Mouse (Mus musculus): ENCODE data around the gene Rtraf. TPM values are rescaled to one million over a fixed set of nuclear protein-coding genes. Genes with fewer than 3 reads are reported as not detected.

The Rtraf gene
- polyA plus RNA-seq, 1 experiment from 2014 or later, result 145 TPM

DNA sequence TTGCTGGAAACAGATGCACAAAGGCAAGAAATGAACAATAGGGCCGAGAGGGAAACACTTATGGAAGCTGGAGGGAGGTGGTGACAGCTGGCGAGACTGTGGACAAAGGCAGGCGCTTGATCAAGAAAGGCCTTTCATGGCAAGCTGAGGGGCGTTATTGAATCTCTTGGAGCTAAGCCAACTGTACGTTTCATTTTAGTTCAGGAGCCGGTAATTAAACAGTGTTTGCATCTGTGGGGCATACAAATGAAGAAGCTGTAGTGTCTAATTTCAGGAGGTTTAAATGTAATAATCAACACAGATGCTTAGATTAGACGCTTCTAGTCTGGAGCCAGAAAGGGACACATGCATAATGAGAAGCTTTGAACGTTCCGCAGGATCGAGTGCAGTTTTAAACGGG, 1.9 kb upstream of the Rtraf start:
- peaks cover 30% of the 10 kb centered on the region for H3K4me1 ChIP-seq (replicated peaks)
- H3K4me2 ChIP-seq, result peak overlapping the region; percentile 30
- peak overlapping the region; percentile 19; the same call in 1 of the 2 replicates for H3K9ac ChIP-seq
- 14% methylated on average over 11 of the region's 11 CpGs for WGBS
- no peaks in the 10 kb centered on the region for H3K27me3 ChIP-seq
- no peak overlapping the region for H3K4me3 ChIP-seq
- peaks cover 10% of the 10 kb centered on the region for H3K36me3 ChIP-seq
- peak overlapping the region; percentile 72 for H3K27ac ChIP-seq (replicated peaks)
- no peaks in the 10 kb centered on the region for H3K9me3 ChIP-seq
- ATAC-seq (ENCODE audit: low FRiP score, low read depth), result no peak

DNA sequence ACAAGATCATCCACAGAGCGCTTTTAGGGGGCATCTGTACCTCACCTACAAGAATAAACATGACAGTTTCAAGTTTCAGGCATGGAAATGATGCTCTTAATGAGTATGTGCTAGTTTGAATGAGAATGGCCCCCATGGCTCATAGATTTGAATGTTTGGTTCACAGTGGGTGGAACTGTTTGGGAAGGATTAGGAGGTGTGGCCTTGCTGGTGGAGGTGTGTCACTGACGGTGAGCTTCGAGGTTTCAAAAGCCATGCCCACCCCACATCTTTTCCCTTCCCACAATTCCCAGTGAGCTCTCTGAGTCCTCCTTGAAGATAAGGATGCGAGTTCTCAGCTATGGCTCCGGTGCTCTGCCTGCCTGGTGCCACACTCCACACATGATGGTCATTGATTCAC, 1.9 kb downstream of the Rtraf start:
- Histone ChIP-seq H3K9ac (no peak overlapping the region), H3K4me1 (replicated peaks) (peaks cover 33% of the 10 kb centered on the region)
- 98% methylated on average over 5 of the region's 5 CpGs for WGBS

GRCm38 (mm10) chr14:19817949-19818348, 5.7 kb downstream of the Rtraf start:
- no peak for ATAC-seq (ENCODE audit: low FRiP score, low read depth)
- Histone ChIP-seq H3K9me3 (no peaks in the 10 kb centered on the region), H3K27me3 (no peaks in the 10 kb centered on the region), H3K4me3 (no peak overlapping the region), H3K4me1 (replicated peaks) (peaks cover 9% of the 10 kb centered on the region), H3K27ac (replicated peaks) (no peak overlapping the region), H3K9ac (no peak overlapping the region), H3K36me3 (peaks cover 49% of the 10 kb centered on the region), H3K4me2 (no peak overlapping the region)
- WGBS, result 9% methylated on average over 1 of the region's 1 CpGs

More for the DNA sequence above, 1.9 kb downstream of the Rtraf start:
- Histone ChIP-seq H3K4me2 (no peak overlapping the region), H3K27ac (replicated peaks) (no peak overlapping the region), H3K36me3 (peaks cover 16% of the 10 kb centered on the region), H3K27me3 (no peaks in the 10 kb centered on the region), H3K9me3 (no peaks in the 10 kb centered on the region), H3K4me3 (no peak overlapping the region)
- no peak for ATAC-seq (ENCODE audit: low FRiP score, low read depth)

GRCm38 (mm10) chr14:19813061-19813460, 10.6 kb downstream of the Rtraf start:
- Histone ChIP-seq H3K9ac (no peak overlapping the region), H3K4me2 (no peak overlapping the region), H3K36me3 (peaks cover 52% of the 10 kb centered on the region), H3K4me3 (no peak overlapping the region), H3K27me3 (no peaks in the 10 kb centered on the region), H3K27ac (replicated peaks) (no peak overlapping the region), H3K9me3 (no peaks in the 10 kb centered on the region), H3K4me1 (replicated peaks) (no peaks in the 10 kb centered on the region)
- 93% methylated on average over 2 of the region's 2 CpGs for WGBS
- no peak for ATAC-seq (ENCODE audit: low FRiP score, low read depth)

DNA sequence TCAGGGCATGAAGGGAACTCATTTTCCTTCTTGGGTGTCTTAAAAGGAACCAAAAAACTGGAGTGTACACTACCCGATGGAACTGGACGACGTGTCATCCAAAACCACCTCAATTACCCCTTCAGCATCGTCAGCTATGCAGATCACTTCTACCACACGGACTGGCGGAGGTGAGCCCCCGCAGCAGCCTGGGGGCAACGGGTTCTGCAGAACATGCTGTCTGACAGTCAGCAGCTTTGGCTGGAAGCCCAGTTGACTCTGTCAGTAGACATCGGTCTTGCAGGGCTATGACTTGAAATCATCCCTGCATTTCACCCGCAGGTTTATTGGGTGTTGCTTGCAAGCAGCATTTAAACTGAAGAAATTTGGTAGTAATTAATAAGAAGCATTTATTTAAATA, 13.7 kb downstream of the Rtraf start:
- peak; percentile 51; the same call in 1 of the 2 replicates for ATAC-seq (ENCODE audit: low FRiP score, low read depth)
- Histone ChIP-seq H3K9me3 (no peaks in the 10 kb centered on the region), H3K4me2 (no peak overlapping the region), H3K27me3 (no peaks in the 10 kb centered on the region), H3K4me1 (replicated peaks) (no peaks in the 10 kb centered on the region), H3K9ac (no peak overlapping the region), H3K4me3 (no peak overlapping the region), H3K36me3 (peaks cover 32% of the 10 kb centered on the region), H3K27ac (replicated peaks) (no peak overlapping the region)
- 64% methylated on average over 10 of the region's 10 CpGs for WGBS

DNA sequence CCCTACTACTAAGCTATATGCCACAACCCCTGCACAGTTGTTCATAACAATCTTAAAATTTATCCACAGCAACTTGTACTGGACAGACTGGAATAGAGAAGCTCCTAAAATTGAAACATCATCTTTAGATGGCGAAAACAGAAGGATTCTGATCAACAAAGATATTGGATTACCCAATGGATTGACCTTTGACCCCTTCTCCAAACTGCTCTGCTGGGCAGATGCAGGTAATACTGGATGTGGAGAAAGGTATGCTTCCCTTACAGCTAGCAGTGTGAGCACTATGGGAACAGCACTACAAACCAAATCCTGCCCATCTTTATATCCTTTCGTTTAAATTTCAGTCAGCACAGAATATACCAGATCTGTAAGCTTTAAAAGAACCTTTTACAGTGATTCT, 15.8 kb downstream of the Rtraf start:
- Histone ChIP-seq H3K9me3 (no peaks in the 10 kb centered on the region), H3K4me2 (no peak overlapping the region), H3K9ac (no peak overlapping the region), H3K27ac (replicated peaks) (no peak overlapping the region), H3K27me3 (no peaks in the 10 kb centered on the region), H3K4me1 (replicated peaks) (no peaks in the 10 kb centered on the region), H3K36me3 (peaks cover 15% of the 10 kb centered on the region), H3K4me3 (no peak overlapping the region)
- 95% methylated on average over 2 of the region's 2 CpGs for WGBS
- ATAC-seq (ENCODE audit: low FRiP score, low read depth), result no peak

DNA sequence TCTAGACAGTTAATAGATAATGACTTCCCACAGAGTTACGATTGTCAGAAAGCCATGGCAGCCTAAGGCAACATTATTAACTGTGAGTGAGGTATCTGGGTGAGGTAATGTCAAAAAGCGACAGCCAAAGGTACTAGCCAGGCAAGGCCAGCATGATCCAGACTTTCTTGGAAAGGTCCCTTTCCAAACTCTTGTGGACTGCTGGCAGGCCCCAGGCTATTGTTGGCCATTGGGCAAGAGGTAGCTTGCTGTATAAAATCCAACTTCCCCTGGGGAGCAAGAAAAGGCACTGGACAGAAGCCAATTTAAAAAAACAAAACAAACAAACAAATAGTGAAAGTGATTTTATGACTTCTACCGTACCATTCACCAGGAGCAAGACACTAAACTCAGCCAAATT, 16.3 kb downstream of the Rtraf start:
- peaks cover 10% of the 10 kb centered on the region for H3K36me3 ChIP-seq
- no peak overlapping the region for H3K9ac ChIP-seq
- H3K9me3 ChIP-seq, result no peaks in the 10 kb centered on the region
- H3K4me1 ChIP-seq (replicated peaks), result no peaks in the 10 kb centered on the region
- H3K4me2 ChIP-seq, result no peak overlapping the region
- no peak for ATAC-seq (ENCODE audit: low FRiP score, low read depth)
- WGBS, result 82% methylated on average over 3 of the region's 3 CpGs
- no peaks in the 10 kb centered on the region for H3K27me3 ChIP-seq
- no peak overlapping the region for H3K4me3 ChIP-seq
- H3K27ac ChIP-seq (replicated peaks), result no peak overlapping the region

- Histone ChIP-seq H3K4me3 (no peak overlapping the region), H3K27ac (replicated peaks) (no peak overlapping the region), H3K4me2 (no peak overlapping the region), H3K9me3 (no peaks in the 10 kb centered on the region), H3K4me1 (replicated peaks) (no peaks in the 10 kb centered on the region), H3K9ac (no peak overlapping the region), H3K27me3 (no peaks in the 10 kb centered on the region), H3K36me3 (no peaks in the 10 kb centered on the region)
- 50% methylated on average over 10 of the region's 10 CpGs for WGBS
- ATAC-seq (ENCODE audit: low FRiP score, low read depth), result no peak
Measured at GRCm38 (mm10) chr14:19803623-19804022, 20.0 kb downstream of the Rtraf start.

GRCm38 (mm10) chr14:19803222-19803621, 20.4 kb downstream of the Rtraf start:
- WGBS, result 52% methylated on average over 4 of the region's 4 CpGs

GRCm38 (mm10) chr14:19801474-19802215, 22.0 kb downstream of the Rtraf start:
- 0 out of 2 replicates have a peak, but pooled peaks have one; percentile 23 for ATAC-seq (ENCODE audit: low FRiP score, low read depth)
- H3K4me3 ChIP-seq, result no peak overlapping the region
- no peak overlapping the region for H3K4me2 ChIP-seq
- WGBS, result 71% methylated on average over 8 of the region's 8 CpGs
- H3K9me3 ChIP-seq, result no peaks in the 10 kb centered on the region
- no peaks in the 10 kb centered on the region for H3K4me1 ChIP-seq (replicated peaks)
- H3K27ac ChIP-seq (replicated peaks), result no peak overlapping the region
- H3K9ac ChIP-seq, result no peak overlapping the region
- no peaks in the 10 kb centered on the region for H3K27me3 ChIP-seq
- no peaks in the 10 kb centered on the region for H3K36me3 ChIP-seq

More at GRCm38 (mm10) chr14:19803222-19803621, 20.4 kb downstream of the Rtraf start:
- H3K27ac ChIP-seq (replicated peaks), result no peak overlapping the region
- H3K27me3 ChIP-seq, result no peaks in the 10 kb centered on the region
- H3K4me3 ChIP-seq, result no peak overlapping the region
- no peak for ATAC-seq (ENCODE audit: low FRiP score, low read depth)
- no peaks in the 10 kb centered on the region for H3K4me1 ChIP-seq (replicated peaks)
- no peak overlapping the region for H3K9ac ChIP-seq
- no peaks in the 10 kb centered on the region for H3K9me3 ChIP-seq
- H3K4me2 ChIP-seq, result no peak overlapping the region
- no peaks in the 10 kb centered on the region for H3K36me3 ChIP-seq

DNA sequence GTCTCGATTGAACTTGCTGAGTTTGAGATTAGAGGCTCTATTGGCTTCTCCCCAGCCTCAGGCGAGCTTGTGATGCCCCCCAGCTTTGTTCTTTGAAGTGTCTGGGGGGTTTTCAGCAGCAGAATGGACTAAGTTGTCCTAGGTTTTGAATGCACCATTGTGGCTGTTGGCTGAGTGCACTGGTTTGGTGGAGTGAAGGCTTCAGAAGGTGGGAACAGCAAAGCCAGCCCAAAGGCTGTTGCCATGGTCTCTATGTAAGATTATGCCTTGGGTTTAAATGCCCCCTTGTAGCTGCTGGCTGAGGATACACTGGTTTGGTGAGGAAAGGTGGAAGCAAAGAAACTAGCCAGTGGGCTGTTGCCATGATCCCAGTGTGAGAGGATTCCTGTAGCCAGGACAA, 23.1 kb downstream of the Rtraf start:
- Histone ChIP-seq H3K27ac (replicated peaks) (no peak overlapping the region), H3K4me2 (no peak overlapping the region), H3K4me1 (replicated peaks) (no peaks in the 10 kb centered on the region), H3K36me3 (no peaks in the 10 kb centered on the region), H3K4me3 (no peak overlapping the region), H3K9ac (no peak overlapping the region), H3K9me3 (no peaks in the 10 kb centered on the region), H3K27me3 (no peaks in the 10 kb centered on the region)
- 0 out of 2 replicates have a peak, but pooled peaks have one; percentile 29 for ATAC-seq (ENCODE audit: low FRiP score, low read depth)
- WGBS, result 61% methylated on average over 2 of the region's 2 CpGs

DNA sequence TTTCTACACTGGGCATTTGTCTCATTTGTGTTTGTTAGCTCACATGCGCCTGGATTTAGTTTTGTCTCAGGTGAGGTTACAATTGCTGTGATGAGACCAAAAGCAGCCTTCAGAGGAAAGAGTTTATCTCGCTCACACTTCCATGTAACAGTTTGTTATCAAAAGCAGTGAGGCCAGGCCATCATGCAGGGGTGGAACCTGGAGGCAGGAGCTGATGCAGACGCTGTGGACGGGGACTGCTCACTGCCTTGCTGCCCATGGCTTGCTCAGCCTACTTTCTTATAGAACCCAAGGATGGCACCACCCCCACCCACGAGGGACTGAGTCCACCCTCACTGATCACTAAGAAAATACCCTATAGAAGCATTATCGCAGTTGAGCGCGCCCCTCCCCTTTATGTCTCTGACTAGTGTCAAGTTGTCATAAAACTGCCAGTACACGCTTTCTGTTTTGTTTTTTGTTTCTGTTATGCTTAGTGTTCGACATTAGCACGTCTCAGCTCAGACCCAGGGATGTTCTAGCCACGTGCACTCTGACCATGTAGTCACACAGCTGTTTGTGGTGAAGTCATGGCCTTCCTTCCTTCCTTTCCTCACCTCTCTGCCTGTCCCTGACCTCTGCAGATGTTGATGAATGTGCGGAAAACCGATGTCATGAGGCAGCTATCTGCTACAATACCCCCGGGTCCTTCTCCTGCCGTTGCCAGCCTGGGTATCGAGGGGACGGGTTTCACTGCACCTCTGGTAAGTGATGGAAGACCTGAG, 26.9 kb downstream of the Rtraf start:
- ATAC-seq (ENCODE audit: low FRiP score, low read depth), result no peak
- no peaks in the 10 kb centered on the region for H3K27me3 ChIP-seq
- no peaks in the 10 kb centered on the region for H3K4me1 ChIP-seq (replicated peaks)
- H3K9me3 ChIP-seq, result no peaks in the 10 kb centered on the region
- H3K4me3 ChIP-seq, result no peak overlapping the region
- no peak overlapping the region for H3K27ac ChIP-seq (replicated peaks)
- 86% methylated on average over 18 of the region's 18 CpGs for WGBS
- no peaks in the 10 kb centered on the region for H3K36me3 ChIP-seq
- H3K9ac ChIP-seq, result no peak overlapping the region
- no peak overlapping the region for H3K4me2 ChIP-seq

Data from hindbrain, embryonic 15.5 days (tissue).